Mouse (Mus musculus): ENCODE data around the gene Olfr1145. TPM values are rescaled to one million over a fixed set of nuclear protein-coding genes. Genes with fewer than 3 reads are reported as not detected.

The Olfr1145 gene
- total RNA-seq (2015; ENCODE audit: low replicate concordance), result not detected in 2 replicates
- total RNA-seq (2017; ENCODE audit: low replicate concordance), result not detected in 2 replicates

- no peak for ATAC-seq (replicated peaks; ENCODE audit: low FRiP score, poor library complexity, severe bottlenecking)
Observed at GRCm38 (mm10) chr2:87809522-87809921, at the start of gene Olfr1145. Gene Olfr1145, plus strand, starts transcription at chr2:87809822.

- no peak for ATAC-seq (replicated peaks; ENCODE audit: low FRiP score, poor library complexity, severe bottlenecking)
Observed at GRCm38 (mm10) chr2:87776143-87776542, 33.5 kb upstream of the Olfr1145 start.

GRCm38 (mm10) chr2:87779183-87779582 is 30.4 kb upstream of the Olfr1145 start, which contains the start of gene Olfr152:
Gene Olfr152, plus strand, starts transcription at chr2:87779483.
- ATAC-seq (replicated peaks; ENCODE audit: low FRiP score, poor library complexity, severe bottlenecking), result no peak

GRCm38 (mm10) chr2:87800292-87800691 is 9.3 kb upstream of the Olfr1145 start, which contains the start of gene Olfr1143:
Gene Olfr1143, plus strand, starts transcription at chr2:87800592.
- ATAC-seq (replicated peaks; ENCODE audit: low FRiP score, poor library complexity, severe bottlenecking), result no peak

- no peak for ATAC-seq (replicated peaks; ENCODE audit: low FRiP score, poor library complexity, severe bottlenecking)
Observed at GRCm38 (mm10) chr2:87830233-87830632, 20.6 kb downstream of the Olfr1145 start, which contains the start of gene Olfr1148. Gene Olfr1148, plus strand, starts transcription at chr2:87830533.

- ATAC-seq (replicated peaks; ENCODE audit: low FRiP score, poor library complexity, severe bottlenecking), result no peak
Observed at GRCm38 (mm10) chr2:87843693-87844092, 34.1 kb downstream of the Olfr1145 start, which contains the start of gene Olfr1150-ps1. Gene Olfr1150-ps1, plus strand, starts transcription at chr2:87843993.

GRCm38 (mm10) chr2:87855562-87855961 is 45.9 kb downstream of the Olfr1145 start, which contains the start of gene Olfr1151:
Gene Olfr1151, plus strand, starts transcription at chr2:87855862.
- no peak for ATAC-seq (replicated peaks; ENCODE audit: low FRiP score, poor library complexity, severe bottlenecking)

Other genes starting within 250 kb of the Olfr1145 start
- gene Olfr1129, start 235.9 kb upstream of the Olfr1145 start, total RNA-seq (2015; ENCODE audit: low replicate concordance), result not detected in 2 replicates
- gene Olfr1129, start 235.9 kb upstream of the Olfr1145 start, total RNA-seq (2017; ENCODE audit: low replicate concordance), result not detected in 2 replicates
- not detected in 2 replicates for gene Olfr1130, start 203.6 kb upstream of the Olfr1145 start, total RNA-seq (2015; ENCODE audit: low replicate concordance)
- not detected in 2 replicates for gene Olfr1130, start 203.6 kb upstream of the Olfr1145 start, total RNA-seq (2017; ENCODE audit: low replicate concordance)
- gene Olfr1131, start 182.7 kb upstream of the Olfr1145 start, total RNA-seq (2015; ENCODE audit: low replicate concordance), result not detected in 2 replicates
- gene Olfr1131, start 182.7 kb upstream of the Olfr1145 start, total RNA-seq (2017; ENCODE audit: low replicate concordance), result not detected in 2 replicates
- not detected in 2 replicates for gene Olfr1132, start 172.3 kb upstream of the Olfr1145 start, total RNA-seq (2015; ENCODE audit: low replicate concordance)
- gene Olfr1132, start 172.3 kb upstream of the Olfr1145 start, total RNA-seq (2017; ENCODE audit: low replicate concordance), result 0.85 TPM in 1 of 2 replicates, not detected in the other
- gene Olfr1133, start 162.4 kb upstream of the Olfr1145 start, total RNA-seq (2015; ENCODE audit: low replicate concordance), result not detected in 2 replicates
- not detected in 2 replicates for gene Olfr1133, start 162.4 kb upstream of the Olfr1145 start, total RNA-seq (2017; ENCODE audit: low replicate concordance)
- not detected in 2 replicates for gene Olfr1134, start 151.4 kb upstream of the Olfr1145 start, total RNA-seq (2015; ENCODE audit: low replicate concordance)
- gene Olfr1134, start 151.4 kb upstream of the Olfr1145 start, total RNA-seq (2017; ENCODE audit: low replicate concordance), result not detected in 2 replicates
- gene Olfr1135, start 136.2 kb upstream of the Olfr1145 start, total RNA-seq (2015; ENCODE audit: low replicate concordance), result not detected in 2 replicates
- gene Olfr1135, start 136.2 kb upstream of the Olfr1145 start, total RNA-seq (2017; ENCODE audit: low replicate concordance), result not detected in 2 replicates
- not detected in 2 replicates for gene Olfr1136, start 115.9 kb upstream of the Olfr1145 start, total RNA-seq (2015; ENCODE audit: low replicate concordance)
- not detected in 2 replicates for gene Olfr1136, start 115.9 kb upstream of the Olfr1145 start, total RNA-seq (2017; ENCODE audit: low replicate concordance)
- gene Olfr1137, start 96.6 kb upstream of the Olfr1145 start, total RNA-seq (2015; ENCODE audit: low replicate concordance), result not detected in 2 replicates
- gene Olfr1137, start 96.6 kb upstream of the Olfr1145 start, total RNA-seq (2017; ENCODE audit: low replicate concordance), result 0.98 TPM in 1 of 2 replicates, not detected in the other
- gene Olfr1138, start 69.8 kb upstream of the Olfr1145 start, total RNA-seq (2015; ENCODE audit: low replicate concordance), result not detected in 2 replicates
- gene Olfr1138, start 69.8 kb upstream of the Olfr1145 start, total RNA-seq (2017; ENCODE audit: low replicate concordance), result not detected in 2 replicates
- gene Olfr1140, start 66.1 kb upstream of the Olfr1145 start, total RNA-seq (2015; ENCODE audit: low replicate concordance), result not detected in 2 replicates
- gene Olfr1140, start 66.1 kb upstream of the Olfr1145 start, total RNA-seq (2017; ENCODE audit: low replicate concordance), result not detected in 2 replicates
- gene Olfr1141, start 55.8 kb upstream of the Olfr1145 start, total RNA-seq (2015; ENCODE audit: low replicate concordance), result not detected in 2 replicates
- gene Olfr1141, start 55.8 kb upstream of the Olfr1145 start, total RNA-seq (2017; ENCODE audit: low replicate concordance), result not detected in 2 replicates
- gene Olfr152, start 30.3 kb upstream of the Olfr1145 start, total RNA-seq (2015; ENCODE audit: low replicate concordance), result not detected in 2 replicates
- gene Olfr152, start 30.3 kb upstream of the Olfr1145 start, total RNA-seq (2017; ENCODE audit: low replicate concordance), result 2.4 TPM in 1 of 2 replicates, not detected in the other
- not detected in 2 replicates for gene Olfr1143, start 9.2 kb upstream of the Olfr1145 start, total RNA-seq (2015; ENCODE audit: low replicate concordance)
- gene Olfr1143, start 9.2 kb upstream of the Olfr1145 start, total RNA-seq (2017; ENCODE audit: low replicate concordance), result not detected in 2 replicates
- not detected in 2 replicates for gene Olfr1148, start 20.7 kb downstream of the Olfr1145 start, total RNA-seq (2015; ENCODE audit: low replicate concordance)
- gene Olfr1148, start 20.7 kb downstream of the Olfr1145 start, total RNA-seq (2017; ENCODE audit: low replicate concordance), result not detected in 2 replicates
- gene Olfr1150-ps1, start 34.2 kb downstream of the Olfr1145 start, total RNA-seq (2015; ENCODE audit: low replicate concordance), result not detected in 2 replicates
- gene Olfr1150-ps1, start 34.2 kb downstream of the Olfr1145 start, total RNA-seq (2017; ENCODE audit: low replicate concordance), result 0.09 TPM in 1 of 2 replicates, not detected in the other
- not detected in 2 replicates for gene Olfr1151, start 46.0 kb downstream of the Olfr1145 start, total RNA-seq (2015; ENCODE audit: low replicate concordance)
- gene Olfr1151, start 46.0 kb downstream of the Olfr1145 start, total RNA-seq (2017; ENCODE audit: low replicate concordance), result 0.56 TPM in 1 of 2 replicates, not detected in the other
- gene Olfr1152, start 56.7 kb downstream of the Olfr1145 start, total RNA-seq (2015; ENCODE audit: low replicate concordance), result not detected in 2 replicates
- not detected in 2 replicates for gene Olfr1152, start 56.7 kb downstream of the Olfr1145 start, total RNA-seq (2017; ENCODE audit: low replicate concordance)
- not detected in 2 replicates for gene Olfr1153, start 85.1 kb downstream of the Olfr1145 start, total RNA-seq (2015; ENCODE audit: low replicate concordance)
- not detected in 2 replicates for gene Olfr1153, start 85.1 kb downstream of the Olfr1145 start, total RNA-seq (2017; ENCODE audit: low replicate concordance)
- not detected in 2 replicates for gene Olfr1154, start 95.3 kb downstream of the Olfr1145 start, total RNA-seq (2015; ENCODE audit: low replicate concordance)
- not detected in 2 replicates for gene Olfr1154, start 95.3 kb downstream of the Olfr1145 start, total RNA-seq (2017; ENCODE audit: low replicate concordance)
- not detected in 2 replicates for gene Olfr1155, start 135.3 kb downstream of the Olfr1145 start, total RNA-seq (2015; ENCODE audit: low replicate concordance)
- gene Olfr1155, start 135.3 kb downstream of the Olfr1145 start, total RNA-seq (2017; ENCODE audit: low replicate concordance), result not detected in 2 replicates
- gene Olfr1156, start 143.3 kb downstream of the Olfr1145 start, total RNA-seq (2015; ENCODE audit: low replicate concordance), result not detected in 2 replicates
- gene Olfr1156, start 143.3 kb downstream of the Olfr1145 start, total RNA-seq (2017; ENCODE audit: low replicate concordance), result not detected in 2 replicates
- not detected in 2 replicates for gene Olfr1157, start 158.5 kb downstream of the Olfr1145 start, total RNA-seq (2015; ENCODE audit: low replicate concordance)
- gene Olfr1157, start 158.5 kb downstream of the Olfr1145 start, total RNA-seq (2017; ENCODE audit: low replicate concordance), result not detected in 2 replicates
- gene Olfr74, start 164.8 kb downstream of the Olfr1145 start, total RNA-seq (2015; ENCODE audit: low replicate concordance), result not detected in 2 replicates
- not detected in 2 replicates for gene Olfr74, start 164.8 kb downstream of the Olfr1145 start, total RNA-seq (2017; ENCODE audit: low replicate concordance)
- not detected in 2 replicates for gene Olfr1158, start 180.3 kb downstream of the Olfr1145 start, total RNA-seq (2015; ENCODE audit: low replicate concordance)
- gene Olfr1158, start 180.3 kb downstream of the Olfr1145 start, total RNA-seq (2017; ENCODE audit: low replicate concordance), result not detected in 2 replicates
- not detected in 2 replicates for gene Olfr1160, start 198.4 kb downstream of the Olfr1145 start, total RNA-seq (2015; ENCODE audit: low replicate concordance)
- gene Olfr1160, start 198.4 kb downstream of the Olfr1145 start, total RNA-seq (2017; ENCODE audit: low replicate concordance), result 0.28 TPM in 1 of 2 replicates, not detected in the other
- not detected in 2 replicates for gene Olfr1161, start 213.0 kb downstream of the Olfr1145 start, total RNA-seq (2015; ENCODE audit: low replicate concordance)
- not detected in 2 replicates for gene Olfr1161, start 213.0 kb downstream of the Olfr1145 start, total RNA-seq (2017; ENCODE audit: low replicate concordance)
- gene Olfr73, start 227.9 kb downstream of the Olfr1145 start, total RNA-seq (2015; ENCODE audit: low replicate concordance), result not detected in 2 replicates
- not detected in 2 replicates for gene Olfr73, start 227.9 kb downstream of the Olfr1145 start, total RNA-seq (2017; ENCODE audit: low replicate concordance)
- gene Olfr1162, start 241.3 kb downstream of the Olfr1145 start, total RNA-seq (2015; ENCODE audit: low replicate concordance), result not detected in 2 replicates
- not detected in 2 replicates for gene Olfr1162, start 241.3 kb downstream of the Olfr1145 start, total RNA-seq (2017; ENCODE audit: low replicate concordance)

Data from erythroblast, adult 5-6 weeks (primary cell).